Mouse (Mus musculus): Measurements from ENCODE around the gene Casp2. TPM values are rescaled to one million over a fixed set of nuclear protein-coding genes. Genes with fewer than 3 reads are reported as not detected.

Casp2 gene
- total and polyA plus RNA-seq, 3 experiments: 24.7 to 47.8 (median 31.6) TPM

DNA sequence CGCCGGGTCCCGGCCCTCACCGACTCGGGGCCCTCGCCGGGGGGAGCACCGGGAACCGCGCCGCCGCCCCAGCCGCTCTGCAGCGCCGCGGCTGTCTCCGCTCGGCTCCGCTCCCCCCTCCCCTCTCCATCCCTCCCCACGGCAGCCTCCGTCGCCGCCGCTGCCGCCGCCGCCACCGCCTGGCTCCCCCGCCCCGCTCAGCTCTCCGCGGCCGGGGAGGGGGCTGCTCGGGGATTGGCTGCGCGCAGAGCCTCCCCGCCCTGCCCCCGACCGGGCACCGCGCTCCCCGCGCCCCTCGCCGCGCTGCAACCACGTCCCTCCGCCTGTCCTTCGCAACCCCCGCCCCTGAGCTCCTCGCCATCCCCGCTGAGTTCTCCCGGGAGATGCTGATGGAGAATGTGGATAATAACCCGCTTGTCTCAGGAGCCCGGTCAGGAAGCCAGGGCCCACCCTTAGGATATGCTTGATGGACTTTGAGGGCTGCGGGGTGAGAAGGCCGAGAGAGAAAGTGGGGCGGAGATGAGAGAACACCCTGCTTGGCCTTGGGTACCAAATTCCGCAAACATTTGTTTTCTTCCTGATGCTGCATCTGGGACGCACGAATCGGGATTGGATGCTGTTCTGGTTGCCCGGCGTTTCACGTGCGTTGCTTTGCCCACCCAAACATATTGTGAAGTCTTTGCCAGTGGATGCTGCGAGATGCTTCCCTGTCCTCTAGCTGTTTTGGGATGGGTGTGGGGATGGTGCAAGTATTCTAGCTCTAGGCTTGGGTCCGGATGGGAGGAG is 59.9 kb downstream of the Casp2 start, which contains the start of gene Fam131b:
Gene Fam131b, minus strand, starts transcription at position 162 of the 786 bp plus-strand sequence.
- Histone ChIP-seq H3K4me2 (ENCODE audit: insufficient read depth, low read depth, poor library complexity, severe bottlenecking) (peak within 1 kb of the TSS; percentile 87), H3K4me3 (replicated peaks in 1 of 3; ENCODE audit: low read depth in 2 of 3, low read length in 2 of 3, poor library complexity in 1 of 3) (peak within 1 kb of the TSS; percentile 38 to 73 (median 63)), H3K9me3 (replicated peaks; ENCODE audit: low read length) (peaks cover 3% of the 10 kb centered on the region), H3K27ac (ENCODE audit: insufficient read depth, low read depth) (no peak within 1 kb of the TSS), H3K79me2 (replicated peaks; ENCODE audit: control insufficient read depth, extremely low read depth, insufficient read depth, poor library complexity, severe bottlenecking) (no peaks in the 10 kb centered on the region), H3K4me1 (ENCODE audit: control insufficient read depth in 1 of 2, insufficient read depth in 2 of 2) (no peaks in the 10 kb centered on the region; a peak in 1 of 4 replicates), H3K27me3 (replicated peaks) (peaks cover 27% of the 10 kb centered on the region), H3K36me3 (replicated peaks in 1 of 2; ENCODE audit: control insufficient read depth in 1 of 2, insufficient read depth in 1 of 2, low read length in 1 of 2) (no peaks in the 10 kb centered on the region), H3K9ac (ENCODE audit: insufficient read depth, low read depth) (peak within 1 kb of the TSS; percentile 41)
- TF ChIP-seq MAZ (IDR thresholded peaks at IDR 0.05; ENCODE audit: low read depth, low read length) (0 out of 2 replicates have a peak, but pooled peaks have one; percentile 4), HCFC1 (IDR thresholded peaks at IDR 0.05; ENCODE audit: low read depth, low read length) (no peak), TCF12 (IDR thresholded peaks at IDR 0.05; ENCODE audit: low read depth, low read length) (no peak), BHLHE40 (IDR thresholded peaks at IDR 0.05; ENCODE audit: low read depth, low read length) (no peak), EP300 (IDR thresholded peaks at IDR 0.05; ENCODE audit: low read length) (no peak), USF2 (conservative IDR thresholded peaks at IDR 0.05; ENCODE audit: low read depth, low read length) (no peak), ZMIZ1 (IDR thresholded peaks at IDR 0.05; ENCODE audit: low read depth, low read length) (no peak), POLR2AphosphoS2 (IDR thresholded peaks at IDR 0.05; ENCODE audit: low read depth, low read length) (no peak)
- in situ Hi-C loops (cut with MboI; ENCODE audit: low pct_ligation_motif_present, low pct_unique_long_range_greater_than_20kb, low sequenced_read_pairs) (loop anchor here (10.0 to 25.0 kb wide), 2 partner anchors 90 to 263 kb away; partner anchors contain the start of gene Tcaf3), dilution Hi-C loops (cut with MboI; ENCODE audit: extremely low pct_ligation_motif_present, extremely low pct_unique_long_range_greater_than_20kb, low sequenced_read_pairs) (no loop called here)
- peak; percentile 20 for DNase-seq (ENCODE audit: extremely low read depth)

DNA sequence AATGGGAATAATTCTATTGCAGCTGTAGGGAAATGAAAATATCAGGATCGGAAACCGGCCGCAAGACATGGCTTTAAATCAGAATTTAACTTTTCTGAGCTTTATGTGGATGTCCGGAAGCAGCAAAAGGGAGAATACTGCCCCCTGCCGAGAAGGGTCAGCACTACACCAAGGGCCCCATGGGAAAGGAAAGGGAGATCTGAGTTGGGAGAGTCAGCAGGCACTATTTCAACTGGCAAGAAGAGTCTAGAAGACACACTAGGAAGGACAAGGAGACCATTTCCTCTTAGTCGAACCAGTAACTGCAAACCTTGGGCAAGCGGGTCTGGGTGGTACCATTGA is 60.5 kb downstream of the Casp2 start:
- Histone ChIP-seq H3K27me3 (replicated peaks) (peaks cover 27% of the 10 kb centered on the region), H3K27ac (ENCODE audit: insufficient read depth, low read depth) (no peak overlapping the region), H3K36me3 (replicated peaks in 1 of 2; ENCODE audit: control insufficient read depth in 1 of 2, insufficient read depth in 1 of 2, low read length in 1 of 2) (no peaks in the 10 kb centered on the region), H3K4me3 (replicated peaks in 1 of 3; ENCODE audit: low read depth in 2 of 3, low read length in 2 of 3, poor library complexity in 1 of 3) (peak overlapping the region; percentile 38 to 73 (median 63)), H3K4me1 (ENCODE audit: control insufficient read depth in 1 of 2, insufficient read depth in 2 of 2) (no peaks in the 10 kb centered on the region; a peak in 1 of 4 replicates), H3K4me2 (ENCODE audit: insufficient read depth, low read depth, poor library complexity, severe bottlenecking) (peak overlapping the region; percentile 87), H3K79me2 (replicated peaks; ENCODE audit: control insufficient read depth, extremely low read depth, insufficient read depth, poor library complexity, severe bottlenecking) (no peaks in the 10 kb centered on the region), H3K9ac (ENCODE audit: insufficient read depth, low read depth) (peak overlapping the region; percentile 41; the same call in 1 of the 2 replicates), H3K9me3 (replicated peaks; ENCODE audit: low read length) (peaks cover 3% of the 10 kb centered on the region)
- dilution Hi-C loops (cut with MboI; ENCODE audit: extremely low pct_ligation_motif_present, extremely low pct_unique_long_range_greater_than_20kb, low sequenced_read_pairs) (no loop called here), in situ Hi-C loops (cut with MboI; ENCODE audit: low pct_ligation_motif_present, low pct_unique_long_range_greater_than_20kb, low sequenced_read_pairs) (loop anchor here (10.0 to 25.0 kb wide), 2 partner anchors 90 to 262 kb away; partner anchors contain the start of gene Tcaf3)
- peak; percentile 81 for DNase-seq (ENCODE audit: extremely low read depth)
- TF ChIP-seq NELFE (IDR thresholded peaks at IDR 0.05; ENCODE audit: low read depth, low read length) (no peak), SMC3 (IDR thresholded peaks at IDR 0.05; ENCODE audit: low read depth, low read length) (peak; percentile 65), POLR2A (IDR thresholded peaks at IDR 0.05; ENCODE audit: low read depth, low read length) (no peak), MEF2A (IDR thresholded peaks at IDR 0.05; ENCODE audit: borderline replicate concordance, low read depth, low read length) (no peak), MXI1 (IDR thresholded peaks at IDR 0.05; ENCODE audit: low read depth, low read length) (no peak), JUN (IDR thresholded peaks at IDR 0.05; ENCODE audit: insufficient read depth, low read depth, low read length) (no peak), SIN3A (IDR thresholded peaks at IDR 0.05; ENCODE audit: low read length) (0 out of 2 replicates have a peak, but pooled peaks have one; percentile 32), PAX5 (IDR thresholded peaks at IDR 0.05; ENCODE audit: low read length) (no peak), HCFC1 (IDR thresholded peaks at IDR 0.05; ENCODE audit: low read depth, low read length) (peak; percentile 32; the same call in 1 of the 2 replicates), IRF4 (IDR thresholded peaks at IDR 0.05; ENCODE audit: low read depth, low read length) (peak; percentile 49; the same call in 1 of the 2 replicates), UBTF (IDR thresholded peaks at IDR 0.05; ENCODE audit: low read depth, low read length) (no peak), EP300 (IDR thresholded peaks at IDR 0.05; ENCODE audit: low read length) (no peak), USF1 (IDR thresholded peaks at IDR 0.05; ENCODE audit: low read depth, low read length) (no peak), CTCF (conservative IDR thresholded peaks at IDR 0.05 in 1 of 2, IDR thresholded peaks at IDR 0.05 in 1 of 2; ENCODE audit: low read depth in 2 of 2, low read length in 2 of 2) (peak; percentile 85 to 93), BHLHE40 (IDR thresholded peaks at IDR 0.05; ENCODE audit: low read depth, low read length) (no peak), ELF1 (IDR thresholded peaks at IDR 0.05; ENCODE audit: low read depth, low read length) (peak; percentile 81), ZKSCAN1 (IDR thresholded peaks at IDR 0.05; ENCODE audit: borderline replicate concordance, low read depth, low read length) (no peak), CHD1 (IDR thresholded peaks at IDR 0.05; ENCODE audit: low read depth, low read length) (no peak), ZNF384 (IDR thresholded peaks at IDR 0.05; ENCODE audit: low read depth, low read length) (no peak), TBP (conservative IDR thresholded peaks at IDR 0.05; ENCODE audit: low read depth, low read length) (no peak), RAD21 (IDR thresholded peaks at IDR 0.05; ENCODE audit: low read depth, low read length) (peak; percentile 56), MAX (IDR thresholded peaks at IDR 0.05; ENCODE audit: low read length) (no peak), MYC (IDR thresholded peaks at IDR 0.05; ENCODE audit: low read depth, low read length) (no peak)
